Mouse (Mus musculus) cerebellum, adult 9-10 months (tissue): ENCODE results near the gene Capzb.
A peak's percentile ranks its signal among the peaks of the same experiment; 100 is the strongest.

ENCODE experiments used
- DNase-seq: peaks from one replicate; pipeline ENCODE4 v3.0.0; 2022

Gene Capzb

DNA sequence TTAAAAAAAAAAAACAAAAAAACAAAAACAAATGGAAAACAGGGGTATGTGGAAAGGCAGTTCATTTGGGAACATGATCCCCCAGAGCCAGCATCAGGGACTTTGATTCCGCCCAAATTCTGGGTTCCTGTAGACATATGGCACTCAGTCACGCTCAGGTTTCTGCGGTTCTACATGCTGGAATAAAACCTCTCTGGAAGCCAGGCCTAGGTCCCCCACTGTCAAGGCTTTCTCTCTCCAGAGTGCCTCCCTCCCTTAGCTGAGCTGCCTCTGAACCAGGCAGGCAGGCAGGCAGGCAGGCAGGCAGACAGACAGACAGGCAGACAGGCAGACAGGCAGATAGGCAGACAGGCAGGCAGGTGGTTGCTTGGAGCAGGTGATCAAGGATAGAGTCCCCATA is 77.5 kb downstream of the Capzb start:
- DNase-seq: peak; percentile 85

DNA sequence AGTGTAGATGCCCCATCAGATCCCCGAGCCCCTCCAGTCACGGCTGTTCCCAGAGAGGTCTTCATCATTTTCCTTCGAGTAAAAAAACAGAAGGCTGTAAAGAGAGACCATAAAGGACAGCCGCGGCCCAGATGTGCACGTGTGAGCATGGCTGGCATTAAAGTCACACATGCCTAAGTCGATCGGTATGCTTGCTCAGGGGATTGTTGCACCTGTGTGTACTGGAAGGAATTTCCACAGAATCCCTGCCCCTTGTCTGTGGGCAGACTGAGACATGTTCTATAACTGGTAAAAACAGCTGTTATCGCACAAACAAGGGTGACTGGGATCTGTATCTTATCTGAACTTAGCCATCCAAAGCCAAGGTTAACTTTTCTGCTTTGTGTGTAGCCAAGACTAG is 78.9 kb downstream of the Capzb start:
- DNase-seq: no peak

DNA sequence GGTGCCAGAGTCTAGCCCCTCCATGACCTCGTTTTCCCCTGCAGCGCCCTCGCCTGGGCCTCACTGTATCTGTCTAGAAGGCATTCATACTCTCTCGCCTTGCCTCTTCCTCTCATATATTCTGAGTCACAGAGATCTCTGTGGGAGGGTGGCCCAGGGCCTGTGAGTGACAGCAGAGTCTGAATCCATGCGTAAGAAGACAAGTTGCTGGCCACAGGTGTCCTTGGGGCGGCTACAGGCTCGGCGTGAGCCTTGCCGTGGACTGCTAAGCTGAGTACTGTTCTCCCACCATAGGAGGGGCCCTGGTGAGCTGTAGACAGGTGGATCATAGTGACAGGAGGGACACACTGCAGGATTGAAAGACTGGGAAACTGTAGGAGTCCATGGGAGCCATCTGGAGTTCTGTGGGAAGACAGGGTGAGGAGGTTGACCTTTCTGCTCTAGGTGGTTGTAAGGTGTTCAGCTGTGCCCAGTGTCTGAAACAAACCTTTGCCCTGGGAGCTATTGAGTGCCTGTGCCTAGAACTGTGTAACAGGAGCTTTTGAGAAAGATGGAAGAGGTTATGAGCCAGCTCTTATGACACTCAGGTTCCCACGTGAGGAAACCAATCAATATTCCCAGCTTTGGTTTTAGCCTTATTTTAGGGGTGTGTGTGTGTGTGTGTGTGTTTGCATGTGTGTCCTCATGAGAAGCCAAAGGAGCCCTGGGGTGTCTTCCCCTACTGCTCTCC is 80.4 kb downstream of the Capzb start:
- peak; percentile 66 for DNase-seq

DNA sequence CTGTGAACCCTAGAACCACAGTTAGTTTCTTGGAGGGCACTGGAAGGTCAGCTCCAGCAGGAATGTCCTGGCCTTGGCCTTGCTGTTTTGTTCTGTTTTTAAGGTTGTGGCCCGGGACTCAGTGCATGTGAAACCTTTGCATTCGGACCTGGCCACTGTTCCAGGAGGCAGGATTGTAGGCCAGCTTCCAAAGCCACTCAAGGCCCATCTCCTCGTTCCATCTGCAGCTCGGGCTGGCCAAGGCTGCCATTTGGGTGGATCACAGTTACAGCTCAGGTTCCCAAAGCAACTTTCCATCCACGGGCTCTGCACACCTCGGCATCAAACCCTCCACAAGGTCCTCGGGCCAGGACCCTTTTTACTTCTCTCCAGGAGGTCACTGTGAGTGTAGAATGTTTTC is 81.9 kb downstream of the Capzb start:
- DNase-seq: peak; percentile 82

DNA sequence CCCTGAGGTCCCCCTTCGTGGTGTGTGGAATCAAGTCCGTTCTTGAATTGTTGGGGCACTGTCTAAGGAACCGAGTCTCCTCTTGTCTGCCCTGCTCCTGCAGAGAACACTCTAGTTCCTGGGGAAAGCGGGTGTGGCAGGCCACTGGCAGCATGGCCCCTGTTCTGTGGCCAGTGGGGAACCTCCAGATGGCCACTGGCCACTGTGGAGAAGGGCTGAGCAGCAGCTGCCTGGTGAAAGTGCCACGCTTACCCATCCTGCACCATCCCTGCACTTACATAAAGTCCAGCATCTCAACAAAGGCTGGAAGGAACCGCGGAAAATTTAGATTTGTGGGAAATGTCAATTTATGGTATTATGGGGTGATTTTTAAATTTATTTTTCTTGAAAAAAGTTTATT is 83.7 kb downstream of the Capzb start:
- no peak for DNase-seq

DNA sequence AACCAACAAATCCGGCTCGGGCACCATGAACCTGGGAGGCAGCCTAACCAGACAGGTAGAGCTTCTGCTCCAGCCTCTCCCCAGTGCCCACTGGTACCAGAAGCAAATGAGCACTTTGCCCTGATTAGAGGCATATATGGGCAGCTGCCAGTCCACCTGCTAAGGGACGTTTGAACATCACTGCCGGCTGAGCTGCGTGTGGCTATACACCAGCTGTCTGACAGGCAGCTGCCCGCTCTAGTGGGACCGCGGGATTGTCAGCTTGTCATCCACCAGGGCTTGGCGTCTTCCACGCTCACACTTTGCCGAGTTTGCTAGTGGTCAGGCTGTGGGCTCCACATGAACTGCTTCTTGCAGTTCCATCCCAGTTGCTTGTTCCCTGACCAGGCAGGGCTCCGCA is 87.8 kb downstream of the Capzb start:
- DNase-seq: no peak

DNA sequence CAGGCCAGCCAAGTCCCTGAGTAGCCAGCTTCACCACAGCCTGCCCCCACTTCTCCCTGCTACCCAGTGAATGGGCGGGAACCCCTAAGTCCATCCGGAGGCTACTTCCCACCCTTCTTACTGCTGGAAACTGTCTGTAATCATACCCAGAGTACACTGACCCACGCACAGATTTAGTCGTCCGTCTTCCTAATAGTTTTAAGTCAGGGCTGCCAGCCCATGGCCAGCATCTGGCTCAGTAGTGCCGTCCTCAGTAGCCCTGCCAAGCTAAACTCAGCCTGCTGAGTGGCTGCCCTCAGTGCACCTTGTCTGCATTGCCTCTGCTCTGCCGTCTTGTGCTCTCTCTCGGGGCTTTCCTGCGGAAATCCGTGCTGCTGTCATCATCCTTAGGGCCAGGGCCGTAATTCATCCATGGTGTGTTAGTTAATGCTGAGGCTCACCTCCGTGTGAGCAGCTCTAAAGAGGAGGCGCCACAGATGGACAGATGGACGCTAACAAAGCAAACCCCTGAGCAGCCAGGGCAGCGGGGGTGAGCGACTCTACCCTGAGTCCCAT is 89.2 kb downstream of the Capzb start:
- DNase-seq: no peak

DNA sequence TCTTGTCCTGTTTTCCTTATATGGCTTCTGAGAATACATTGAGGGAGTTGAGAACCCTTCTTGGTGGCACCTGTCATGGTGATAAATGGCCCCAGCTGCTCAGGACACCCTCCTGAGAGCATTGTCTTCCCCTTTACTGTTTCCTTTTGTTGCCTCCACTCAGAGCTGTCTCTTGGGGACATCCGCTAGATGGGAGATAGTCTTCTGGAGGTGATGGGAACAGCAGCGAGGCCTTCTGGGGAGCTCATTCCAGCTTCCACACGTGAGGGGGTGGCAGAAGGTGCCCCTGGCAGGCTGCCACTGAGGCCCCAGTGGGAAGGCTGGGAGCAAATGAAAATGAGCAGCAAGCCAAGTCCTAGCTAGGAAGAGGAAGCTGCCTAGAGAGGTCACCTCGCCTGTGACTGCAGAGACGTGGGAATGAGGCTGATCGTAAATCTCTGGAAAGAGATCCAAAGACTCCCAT is 90.3 kb downstream of the Capzb start:
- peak; percentile 86 for DNase-seq

DNA sequence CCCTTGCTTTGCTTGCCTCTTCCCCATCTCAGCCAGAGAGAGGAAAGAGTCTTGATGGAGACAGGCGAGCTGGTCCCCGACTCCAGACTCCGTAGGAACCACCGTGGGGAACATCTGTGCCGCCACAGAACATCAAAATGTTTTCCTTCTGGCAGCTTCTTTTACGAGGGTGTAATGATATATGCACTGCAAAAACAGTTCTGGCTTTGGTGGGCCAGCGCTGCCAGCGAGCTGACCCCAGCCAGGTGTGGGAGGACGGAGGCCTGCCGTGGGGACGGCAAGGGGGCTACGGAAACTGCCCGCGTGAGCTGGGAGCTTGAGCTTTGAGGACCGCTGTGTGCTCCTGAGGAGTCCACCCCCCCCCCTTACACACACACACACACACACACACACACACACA is 92.2 kb downstream of the Capzb start:
- DNase-seq: no peak

DNA sequence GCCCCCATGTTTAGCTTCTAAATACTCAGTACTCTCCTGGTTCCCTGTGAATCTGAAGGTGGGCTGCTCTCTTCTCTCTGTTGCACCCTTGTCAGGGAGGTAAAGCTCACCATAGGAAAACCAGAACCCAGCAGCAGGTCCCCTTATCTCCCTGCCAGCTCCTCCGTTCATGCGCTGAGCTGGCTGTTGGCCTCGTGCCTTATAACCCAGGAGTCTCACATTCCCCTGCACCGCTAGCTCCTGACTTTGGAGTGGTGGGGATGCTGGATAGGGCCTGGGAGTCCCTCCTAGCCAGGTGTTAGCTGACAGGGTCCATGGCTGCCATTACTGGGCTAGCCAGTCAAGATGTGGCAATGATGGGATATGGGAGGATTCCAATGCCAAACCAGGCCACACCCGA is 93.5 kb downstream of the Capzb start:
- no peak for DNase-seq

DNA sequence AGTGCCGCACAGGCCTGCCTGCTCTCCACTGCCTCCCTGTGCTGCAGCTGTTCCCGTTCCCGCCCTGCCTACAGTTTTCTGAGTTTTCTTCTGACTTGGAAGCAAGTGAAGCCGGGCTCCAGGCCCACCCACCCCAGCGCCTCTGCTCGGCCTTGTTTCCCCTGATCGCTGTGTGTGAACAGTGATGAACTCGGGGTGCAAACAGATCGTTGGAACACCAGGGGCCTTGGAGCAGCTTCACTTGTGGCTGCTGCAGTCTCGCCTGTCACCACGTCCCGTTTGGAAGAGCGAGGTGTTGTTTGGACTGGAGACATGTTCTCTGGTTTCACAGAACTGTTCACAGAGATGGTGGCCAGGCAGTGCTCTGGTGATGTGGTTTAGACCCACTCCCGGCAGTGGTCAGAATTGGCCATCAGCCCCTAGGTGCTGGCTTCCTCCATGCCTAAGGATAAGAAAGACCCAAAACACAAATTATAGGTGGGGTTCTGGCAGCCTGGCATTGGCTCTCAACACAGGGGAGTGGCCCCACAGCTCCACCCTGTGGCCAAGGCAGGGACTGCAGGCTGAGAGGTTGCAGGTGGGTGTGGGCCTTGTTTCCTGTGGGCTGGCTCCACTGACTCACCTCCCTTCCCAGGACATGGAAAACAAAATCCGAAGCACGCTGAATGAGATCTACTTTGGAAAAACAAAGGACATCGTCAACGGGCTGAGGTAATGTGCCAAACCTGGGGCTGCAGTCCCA is 94.6 kb downstream of the Capzb start:
- peak; percentile 87 for DNase-seq

DNA sequence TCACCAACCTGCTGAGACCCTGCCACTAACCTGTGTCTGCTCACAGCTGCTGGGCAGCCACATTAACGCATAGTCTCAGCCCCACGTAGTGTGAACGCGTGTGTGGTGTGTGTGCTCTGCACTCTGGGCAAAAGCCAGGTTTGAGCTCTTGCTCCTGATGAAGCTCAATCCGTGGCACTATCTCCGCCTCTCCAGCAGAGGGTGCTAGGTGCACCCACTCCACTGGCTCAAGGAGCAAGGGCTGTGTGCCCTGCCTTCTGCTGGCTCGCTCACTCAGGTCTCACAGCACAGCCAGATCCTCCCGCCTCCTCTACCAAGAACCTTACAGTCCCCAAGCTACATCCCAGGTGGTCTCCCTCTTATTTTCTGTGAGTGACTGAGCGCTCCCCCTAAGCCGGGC is 96.3 kb downstream of the Capzb start:
- DNase-seq: peak; percentile 86

DNA sequence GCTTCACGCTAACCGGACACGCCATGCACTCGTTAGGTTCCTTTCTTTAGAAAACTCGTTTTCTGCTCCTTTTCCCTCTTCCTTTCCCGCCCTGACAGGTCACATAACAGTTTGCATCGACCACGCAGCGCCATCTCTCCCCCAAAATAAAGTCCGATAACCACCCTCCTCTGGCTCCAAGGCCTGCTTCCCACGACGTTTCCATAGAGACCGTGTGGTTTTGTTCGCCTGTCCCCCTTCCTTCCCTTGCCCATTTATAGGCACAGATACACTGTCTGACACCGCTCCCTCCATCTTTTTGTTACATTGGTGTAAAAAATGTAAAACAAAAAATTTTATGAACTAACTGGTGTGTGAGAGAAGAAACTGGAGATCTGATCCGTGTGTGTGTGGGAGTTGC is 98.4 kb downstream of the Capzb start:
- no peak for DNase-seq

DNA sequence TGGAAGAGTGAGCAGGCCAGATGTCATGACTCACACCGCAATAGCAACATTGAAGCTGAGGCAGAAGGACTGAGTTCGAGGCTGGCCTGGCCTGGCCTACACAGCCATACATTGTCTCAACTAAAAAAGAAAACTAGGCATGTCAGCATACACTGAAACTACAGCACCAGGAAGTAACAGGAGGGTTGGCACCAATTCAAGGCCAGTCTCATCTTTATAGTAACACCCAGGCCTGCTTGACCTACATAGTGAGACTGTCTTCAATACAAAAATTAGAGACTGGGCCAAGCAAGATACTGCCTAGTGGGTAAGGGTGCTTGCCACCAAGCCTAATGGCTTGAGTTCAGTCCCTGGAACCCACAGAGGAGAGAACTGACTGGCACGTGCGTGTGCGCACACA is 99.3 kb downstream of the Capzb start:
- no peak for DNase-seq

DNA sequence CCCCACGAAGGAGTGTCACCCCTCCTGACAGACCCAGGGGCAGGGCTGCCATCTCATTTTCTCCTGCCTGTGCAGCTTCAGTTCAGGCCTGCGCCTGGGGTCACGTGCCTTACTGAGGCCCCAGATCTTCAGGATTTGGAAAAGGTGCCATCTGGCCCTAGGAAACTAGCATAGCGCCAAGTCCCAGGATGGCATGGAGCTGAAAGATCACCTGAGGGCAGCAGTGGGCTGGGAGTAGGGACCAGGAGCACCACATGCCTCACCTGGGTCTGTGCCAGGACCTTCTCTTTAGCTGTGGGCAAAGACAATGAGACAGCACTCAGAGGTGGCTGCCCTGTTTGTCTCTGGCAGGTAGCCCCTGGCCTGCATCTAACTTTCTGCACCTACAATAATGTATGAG is 104.9 kb downstream of the Capzb start:
- DNase-seq: peak; percentile 99

DNA sequence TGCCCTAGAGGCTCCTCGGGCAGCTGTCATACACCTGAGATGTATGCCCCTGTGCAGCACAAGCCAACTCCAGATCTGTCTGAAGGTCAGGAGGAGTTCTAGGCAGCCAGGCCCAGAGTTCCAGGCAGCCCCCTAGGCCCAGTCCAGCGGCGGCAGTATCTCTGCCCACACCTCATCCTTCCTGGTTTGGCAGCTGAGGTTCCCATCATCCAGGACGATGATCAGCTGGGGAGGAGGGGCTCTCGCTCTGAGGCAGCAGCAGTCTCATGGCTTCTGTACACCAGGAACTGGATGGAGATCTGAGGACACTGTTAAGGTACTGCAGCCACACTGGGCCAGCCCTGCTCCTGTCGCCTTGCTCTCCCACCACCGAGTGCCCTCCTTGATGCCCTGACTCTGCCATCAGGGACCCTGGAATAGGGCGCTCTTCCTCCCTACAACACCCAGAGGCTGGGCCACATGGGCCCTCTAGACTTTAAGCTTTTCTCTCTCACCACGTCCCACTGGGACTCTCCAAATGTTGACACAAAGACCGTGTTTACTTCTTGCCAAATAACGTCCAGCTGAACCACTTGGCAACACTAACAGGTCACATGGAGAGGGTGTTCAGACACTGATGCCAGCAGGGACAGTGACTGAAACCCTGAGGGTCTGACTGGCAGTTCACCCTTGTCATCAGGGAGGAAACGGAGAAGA is 106.1 kb downstream of the Capzb start:
- DNase-seq: no peak

DNA sequence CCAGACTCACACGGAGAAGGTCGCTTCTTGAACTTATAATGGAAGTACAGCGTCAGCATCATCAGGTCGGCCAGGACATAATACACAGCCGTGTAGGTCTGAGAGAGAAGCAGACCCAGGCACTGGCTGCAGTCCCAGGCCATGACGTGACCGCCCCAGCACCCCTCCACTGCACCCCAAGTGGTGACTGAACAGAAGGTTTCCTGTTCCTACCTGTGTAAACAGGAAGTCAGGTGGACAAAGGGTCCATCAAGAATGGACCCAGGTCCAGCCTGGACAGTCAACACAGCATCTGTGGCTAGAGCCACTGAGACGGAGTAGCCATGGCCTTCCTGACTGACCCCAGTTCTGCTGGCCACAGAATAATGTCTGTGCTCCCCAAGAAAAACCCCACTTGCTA is 109.1 kb downstream of the Capzb start:
- DNase-seq: peak; percentile 20

DNA sequence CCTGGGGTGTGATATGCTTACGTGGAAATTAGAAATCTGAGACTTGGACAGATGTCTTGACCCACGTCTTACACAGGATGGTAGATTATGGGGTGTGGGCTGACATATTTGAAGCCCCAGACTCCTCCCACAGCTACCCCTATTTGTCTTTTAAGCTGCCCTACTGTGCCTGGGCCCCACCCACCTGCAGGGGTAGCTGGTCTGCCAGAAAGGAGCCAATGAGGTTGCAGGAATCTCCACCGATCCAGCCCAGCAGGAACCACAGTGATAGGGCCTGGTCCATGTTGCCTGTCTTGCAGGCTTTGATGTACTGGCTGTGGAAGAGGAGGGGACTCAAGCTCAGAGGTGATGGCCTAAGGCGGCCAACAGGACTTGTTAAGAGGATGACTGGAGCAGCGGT is 109.5 kb downstream of the Capzb start:
- no peak for DNase-seq

DNA sequence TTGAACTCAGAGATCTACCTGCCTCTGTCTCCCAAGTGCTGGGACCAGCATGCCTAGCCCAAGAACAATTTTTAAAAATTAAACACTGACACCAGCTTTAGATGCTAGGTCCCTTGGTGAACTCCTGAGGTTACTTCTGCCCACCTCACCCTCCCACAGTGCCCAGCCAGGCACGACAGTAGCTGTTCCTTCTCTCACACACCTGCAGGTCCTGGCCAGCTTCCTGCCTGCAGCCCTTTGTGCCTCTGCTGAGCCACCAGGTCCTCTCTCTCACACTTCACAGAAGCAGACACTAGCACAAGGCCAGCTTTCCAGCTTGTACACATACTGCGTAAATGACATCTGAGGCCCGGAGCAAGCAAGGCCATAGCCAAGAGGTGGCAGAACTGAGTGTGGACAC is 112.8 kb downstream of the Capzb start:
- no peak for DNase-seq

DNA sequence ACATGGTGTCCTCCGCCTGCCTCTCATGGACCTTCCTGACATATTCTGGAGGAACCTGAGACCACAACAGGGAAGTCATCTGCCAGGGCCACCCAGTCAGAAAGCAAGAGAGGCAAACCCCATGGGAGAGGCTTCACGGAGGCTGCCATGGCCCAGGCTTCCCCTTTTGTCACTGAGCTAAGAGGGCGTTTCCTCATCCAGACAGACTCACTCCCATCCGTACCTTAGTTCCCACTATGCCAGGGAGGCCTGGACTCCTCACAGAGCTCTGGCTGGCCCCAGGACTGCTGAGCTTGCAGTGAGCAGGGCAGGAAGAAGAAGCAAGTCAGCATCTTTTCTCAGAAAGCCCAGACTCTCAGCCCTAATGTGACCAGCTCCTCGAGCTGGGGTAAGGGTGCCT is 115.2 kb downstream of the Capzb start:
- DNase-seq: no peak

DNA sequence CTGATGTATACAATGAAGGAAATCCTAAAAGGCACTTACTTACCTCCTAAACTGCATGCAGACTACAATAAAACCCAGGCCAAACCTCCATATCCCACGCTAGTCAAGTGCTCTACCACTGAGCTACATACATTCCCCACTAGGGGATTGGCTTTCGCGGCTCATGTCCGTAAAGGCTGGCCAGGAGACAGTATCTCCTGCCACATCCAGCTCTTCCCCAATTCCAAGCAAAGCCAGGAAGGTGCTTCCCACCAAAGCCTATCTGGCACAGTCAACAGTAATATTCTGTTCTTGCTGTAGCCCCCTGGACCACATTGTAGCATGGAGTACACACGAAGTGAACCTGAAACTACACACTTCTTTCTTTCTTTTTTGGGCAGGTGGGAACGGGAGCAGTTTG is 117.0 kb downstream of the Capzb start:
- no peak for DNase-seq

DNA sequence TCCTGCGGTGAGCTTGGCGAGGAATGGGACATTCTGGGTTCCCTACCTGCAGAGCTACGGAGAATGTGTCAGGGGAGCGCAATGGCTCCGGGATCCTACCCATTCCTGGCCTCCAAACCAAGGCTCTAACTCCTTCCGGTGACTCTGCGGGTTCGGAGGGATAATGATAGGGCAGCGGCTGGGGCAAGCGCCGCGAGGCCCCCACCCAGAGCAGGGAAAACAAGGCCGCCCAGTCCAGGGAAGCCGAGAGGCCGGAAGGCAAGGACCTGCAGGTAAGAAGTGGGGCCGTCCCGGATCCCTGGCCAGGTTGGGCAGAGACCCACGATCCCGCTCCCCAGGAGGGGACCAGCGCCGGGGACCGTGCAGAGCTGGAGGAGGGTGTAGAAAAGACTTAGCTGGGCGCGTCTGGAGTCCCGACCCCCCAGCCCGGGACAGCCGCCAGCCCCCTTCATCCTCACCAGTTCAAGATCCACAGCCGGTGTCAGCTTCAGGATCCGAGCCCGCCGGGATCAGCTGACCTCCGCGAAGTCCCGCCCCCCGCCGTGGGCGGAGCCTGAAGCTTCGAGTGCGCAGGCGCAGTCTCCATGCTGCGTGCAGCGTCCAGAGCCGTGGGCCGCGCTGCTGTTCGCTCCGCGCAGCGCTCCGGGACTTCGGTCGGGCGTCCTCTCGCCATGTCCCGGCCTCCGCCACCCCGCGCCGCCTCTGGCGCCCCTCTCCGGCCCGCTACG is 117.6 kb downstream of the Capzb start, which contains the start of the genes Pqlc2 and Akr7a5:
Gene Pqlc2, minus strand, starts transcription at position 538 of the 728 bp plus-strand sequence.
Gene Akr7a5, plus strand, starts transcription at position 574 of the 728 bp plus-strand sequence.
- DNase-seq: peak; percentile 98
